Comparison of ENCODE assay signal across 12 mouse cellular contexts in the genomic region with DNA sequence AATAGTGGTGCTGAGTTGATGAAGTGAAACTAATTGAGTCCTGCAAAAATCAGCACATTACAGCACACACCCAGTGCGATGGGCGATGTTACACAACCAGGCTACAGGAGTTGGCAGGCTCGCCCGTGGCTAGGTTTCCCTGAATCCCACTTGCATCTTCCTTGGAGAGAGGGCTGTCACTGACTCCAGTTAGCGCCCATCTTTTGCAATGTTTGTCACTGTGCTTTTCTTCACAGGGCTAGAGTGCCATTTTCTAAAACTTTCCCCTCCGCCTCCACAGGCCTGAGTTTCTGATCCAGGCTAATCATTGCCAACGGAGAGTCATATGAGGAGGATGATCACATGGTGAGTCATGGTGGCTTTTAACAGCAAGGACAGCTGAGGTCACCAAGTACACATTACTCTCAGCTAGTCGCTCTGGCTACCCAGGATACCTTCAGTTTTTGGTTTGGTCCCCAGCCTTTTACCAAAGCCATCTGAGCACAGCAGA.
DNase-seq lines count a peak whose midpoint lies in the region; ATAC-seq lines count a peak whose summit lies in the region.
"Had no signal": no experiment of that assay in that cellular context is flagged by ENCODE, and none has a peak within 500 bp of the region (broad histone marks: within the 10 kb centered on the region; RNA-seq: fewer than 3 reads in every experiment).

No protein-coding gene starts in this region.

- H3K27me3 ChIP-seq in midbrain, embryonic 16.5 days (ENCODE audit: control insufficient read depth, insufficient read depth, low read depth, low read length) = no peaks in the 10 kb centered on the region
- H3K27me3 ChIP-seq: heart, embryonic 15.5 days had no signal

- no peak overlapping the region for H3K27ac ChIP-seq in midbrain, embryonic 16.5 days (ENCODE audit: low read length)
- H3K27ac ChIP-seq: embryonic facial prominence, embryonic 10.5 days; heart, embryonic 15.5 days had no signal

- H3K4me3 ChIP-seq in midbrain, embryonic 16.5 days (ENCODE audit: low read depth, low read length) = no peak overlapping the region
- H3K4me3 ChIP-seq: embryonic facial prominence, embryonic 10.5 days; heart, embryonic 15.5 days had no signal

- H3K4me1 ChIP-seq in midbrain, embryonic 16.5 days (ENCODE audit: control insufficient read depth, insufficient read depth, low read length) = no peaks in the 10 kb centered on the region
- H3K4me1 ChIP-seq: embryonic facial prominence, embryonic 10.5 days; heart, embryonic 15.5 days had no signal

- H3K4me2 ChIP-seq in midbrain, embryonic 16.5 days (ENCODE audit: low read length) = no peak overlapping the region
- H3K4me2 ChIP-seq: heart, embryonic 15.5 days had no signal

- peaks cover 10% of the 10 kb centered on the region for H3K36me3 ChIP-seq in midbrain, embryonic 16.5 days (ENCODE audit: control insufficient read depth, insufficient read depth, low read length)

- no peak for ATAC-seq in midbrain, embryonic 16.5 days

- 90% methylated on average over 8 of the region's 8 CpGs for WGBS in midbrain, embryonic 16.5 days

- DNase-seq in heart, adult 11 months = peak; percentile 96
- DNase-seq in heart, postnatal 4 days = no peak
- DNase-seq in MN1 (ENCODE audit: low spot score) = peak; percentile 20
- DNase-seq in gastrocnemius, postnatal 25 days = peak; percentile 53
- peak; percentile 51 to 64 for DNase-seq in kidney, postnatal 25 days
- DNase-seq in embryo, embryonic 10.5 days (ENCODE audit: low spot score) = no peak
- no peak for DNase-seq in layer of hippocampus, adult 11-12 months (ENCODE audit: low spot score)
- DNase-seq: left cerebral cortex, postnatal 4 days; right cerebral cortex, postnatal 25 days had no signal

- no peaks in the 10 kb centered on the region for H3K9me3 ChIP-seq in midbrain, embryonic 16.5 days (replicated peaks; ENCODE audit: control insufficient read depth, low read length, poor library complexity, severe bottlenecking)
- H3K9me3 ChIP-seq: embryonic facial prominence, embryonic 10.5 days; heart, embryonic 15.5 days had no signal

- H3K9ac ChIP-seq in midbrain, embryonic 16.5 days (ENCODE audit: low read depth, low read length) = no peak overlapping the region
- H3K9ac ChIP-seq: heart, embryonic 15.5 days had no signal

Comparison
In these comparisons a context has a peak if more than half of its experiments do, and no peak if none do; other contexts are left out.
1. DNase-seq: peak in heart, adult 11 months (single experiment), MN1 (single experiment), gastrocnemius, postnatal 25 days (single experiment) and kidney, postnatal 25 days (2 of 2); none in heart, postnatal 4 days (single experiment), embryo, embryonic 10.5 days (single experiment) and layer of hippocampus, adult 11-12 months (single experiment).